Mouse (Mus musculus) kidney, adult 2 months (tissue): ENCODE measurements around the gene Slc26a9. TPM values are rescaled to one million over a fixed set of nuclear protein-coding genes. Genes with fewer than 3 reads are reported as not detected.
A peak's percentile ranks its signal among the peaks of the same experiment; 100 is the strongest.

Experiments
- DNase-seq: peaks from one replicate; pipeline ENCODE4 v3.0.0; 2021
- H3K27ac ChIP-seq: fragments of 200-500 bp; 2 replicates; pipeline ENCODE4 v1.5.1; 2012; ENCODE audit warnings: low read depth, low read length, control low read depth, inconsistent platforms; ENCODE audit not compliant: insufficient read depth
- H3K27me3 ChIP-seq: fragments of 200-500 bp; replicated peaks from 2 replicates; pipeline ENCODE4 v1.6.1; 2012; ENCODE audit warnings: mild to moderate bottlenecking, moderate library complexity, low read length, inconsistent platforms; ENCODE audit not compliant: control insufficient read depth, insufficient read depth
- H3K36me3 ChIP-seq: fragments of 200-500 bp; 2 replicates; pipeline ENCODE4 v1.6.1; 2012; ENCODE audit warnings: mild to moderate bottlenecking, moderate library complexity, low read length, inconsistent platforms; ENCODE audit not compliant: control insufficient read depth, insufficient read depth
- H3K4me1 ChIP-seq: fragments of 200-500 bp; 2 replicates; pipeline ENCODE4 v1.6.1; 2011; ENCODE audit warnings: low read length; ENCODE audit not compliant: control insufficient read depth, insufficient read depth
- H3K4me3 ChIP-seq: fragments of 200-500 bp; 2 replicates; pipeline ENCODE4 v1.5.1; 2011; ENCODE audit warnings: mild to moderate bottlenecking, low read depth, low read length, control low read depth; ENCODE audit not compliant: insufficient read depth
- CTCF ChIP-seq: fragments of 200-500 bp; conservative IDR thresholded peaks from 2 replicates; pipeline ENCODE4 v1.5.1; 2011; ENCODE audit warnings: low read depth, mild to moderate bottlenecking, control low read depth, low read length, moderate library complexity, mixed read lengths; ENCODE audit not compliant: insufficient read depth, insufficient read length
- POLR2A ChIP-seq: fragments of 200-500 bp; IDR thresholded peaks from one replicate; pipeline ENCODE4 v1.6.1; 2011; ENCODE audit warnings: low read depth, low read length, control low read depth
- WGBS: fragments of 180-500 bp; shearing (Covaris S2); methylation state at CpG from one replicate; pipeline ENCODE4 v1.1.7; 2018; 5-methylcytosine and 5-hydroxymethylcytosine counted together
- polyA plus RNA-seq: library from polyadenylated mRNA; depleted of rRNA; stranded (reverse); fragments of >200 nt; gene quantifications from 2 replicates; pipeline ENCODE4 v1.2.3, GENCODE M21; 2012

The Slc26a9 gene
- polyA plus RNA-seq, 1 experiment, result not detected

GRCm38 (mm10) chr1:131769296-131769695, 25.5 kb downstream of the Slc26a9 start:
- Histone ChIP-seq H3K36me3 (no peaks in the 10 kb centered on the region), H3K27ac (no peak overlapping the region), H3K4me1 (peaks cover 4% of the 10 kb centered on the region; the same call in 1 of the 2 replicates), H3K27me3 (no peaks in the 10 kb centered on the region), H3K4me3 (no peak overlapping the region)
- 66% methylated on average over 3 of the region's 3 CpGs for WGBS
- no peak for TF ChIP-seq CTCF
- no peak for TF ChIP-seq POLR2A
- no peak for DNase-seq

- H3K36me3 ChIP-seq, result no peaks in the 10 kb centered on the region
- no peak overlapping the region for H3K4me3 ChIP-seq
- 36% methylated on average over 4 of the region's 4 CpGs for WGBS
- H3K27me3 ChIP-seq, result no peaks in the 10 kb centered on the region
- H3K4me1 ChIP-seq, result peaks cover 4% of the 10 kb centered on the region; the same call in 1 of the 2 replicates
- 0 out of 2 replicates have a peak overlapping the region, but pooled peaks have one; percentile 10 for H3K27ac ChIP-seq
- TF ChIP-seq POLR2A (no peak), CTCF (no peak)
- peak; percentile 91 for DNase-seq
Measured at GRCm38 (mm10) chr1:131770656-131771055, 26.8 kb downstream of the Slc26a9 start.

- TF ChIP-seq POLR2A (no peak), CTCF (no peak)
- no peak overlapping the region for H3K27ac ChIP-seq
- H3K4me1 ChIP-seq, result peaks cover 4% of the 10 kb centered on the region; the same call in 1 of the 2 replicates
Measured at GRCm38 (mm10) chr1:131771440-131771839, 27.6 kb downstream of the Slc26a9 start.

GRCm38 (mm10) chr1:131794591-131794990, 50.8 kb downstream of the Slc26a9 start:
- Histone ChIP-seq H3K27me3 (no peaks in the 10 kb centered on the region), H3K36me3 (no peaks in the 10 kb centered on the region), H3K4me1 (no peaks in the 10 kb centered on the region; the same call in 1 of the 2 replicates), H3K4me3 (no peak overlapping the region), H3K27ac (no peak overlapping the region)
- no peak for DNase-seq
- TF ChIP-seq POLR2A, result no peak
- no peak for TF ChIP-seq CTCF
- 47% methylated on average over 3 of the region's 3 CpGs for WGBS

More at GRCm38 (mm10) chr1:131771440-131771839, 27.6 kb downstream of the Slc26a9 start:
- no peak overlapping the region for H3K4me3 ChIP-seq
- no peaks in the 10 kb centered on the region for H3K36me3 ChIP-seq
- DNase-seq, result no peak
- H3K27me3 ChIP-seq, result no peaks in the 10 kb centered on the region

GRCm38 (mm10) chr1:131795171-131795570, 51.3 kb downstream of the Slc26a9 start:
- H3K4me3 ChIP-seq, result no peak overlapping the region
- no peaks in the 10 kb centered on the region for H3K27me3 ChIP-seq
- DNase-seq, result peak; percentile 52
- 72% methylated on average over 3 of the region's 3 CpGs for WGBS
- no peaks in the 10 kb centered on the region for H3K36me3 ChIP-seq
- H3K27ac ChIP-seq, result no peak overlapping the region
- no peaks in the 10 kb centered on the region; the same call in 1 of the 2 replicates for H3K4me1 ChIP-seq
- TF ChIP-seq POLR2A (no peak), CTCF (no peak)

GRCm38 (mm10) chr1:131797202-131797909, 53.5 kb downstream of the Slc26a9 start, which contains the start of gene Pm20d1:
Gene Pm20d1 (plus strand): TSS chr1:131797381.
- peak; percentile 95 for DNase-seq
- TF ChIP-seq CTCF (no peak), POLR2A (peak; percentile 35)
- Histone ChIP-seq H3K27ac (peak within 1 kb of the TSS; percentile 58), H3K4me3 (peak within 1 kb of the TSS; percentile 39), H3K4me1 (no peaks in the 10 kb centered on the region; the same call in 1 of the 2 replicates), H3K36me3 (no peaks in the 10 kb centered on the region), H3K27me3 (no peaks in the 10 kb centered on the region)
- WGBS, result 8% methylated on average over 26 of the region's 26 CpGs

- H3K27me3 ChIP-seq, result no peaks in the 10 kb centered on the region
- H3K4me1 ChIP-seq, result no peaks in the 10 kb centered on the region; the same call in 1 of the 2 replicates
- H3K27ac ChIP-seq, result no peak overlapping the region
- DNase-seq, result no peak
- H3K36me3 ChIP-seq, result no peaks in the 10 kb centered on the region
- H3K4me3 ChIP-seq, result no peak overlapping the region
- TF ChIP-seq POLR2A (no peak), CTCF (no peak)
- WGBS, result 62% methylated on average over 1 of the region's 1 CpGs
Measured at GRCm38 (mm10) chr1:131800001-131800400, 56.2 kb downstream of the Slc26a9 start.
